Mouse (Mus musculus) gastrocnemius, adult 2 months (tissue): ENCODE measurements at regions not wholly inside any gene's neighbourhood (a gene's known extent, or its start where the extent isn't known, plus 50 kb on each side); places are given as distances from the start of the nearest gene placed in this dataset.

Experiments used
- DNase-seq: peaks from one replicate; pipeline ENCODE4 v3.0.0; 2022
- H3K27ac ChIP-seq: fragments of 200-600 bp; 2 replicates; pipeline ENCODE4 v1.8.1; 2022; ENCODE audit warnings: mild to moderate bottlenecking
- H3K4me3 ChIP-seq: fragments of 200-600 bp; 2 replicates; pipeline ENCODE4 v1.8.1; 2022; ENCODE audit warnings: mild to moderate bottlenecking, moderate library complexity
- CTCF ChIP-seq: fragments of 200-600 bp; IDR thresholded peaks from 2 replicates; pipeline ENCODE4 v1.8.1; 2022; ENCODE audit warnings: antibody characterized with exemption, mild to moderate bottlenecking, moderate library complexity
- intact Hi-C: fragments of 180-260 bp; cut with DNase I; formaldehyde crosslinking; loops from one replicate; pipeline ENCODE4 v1.15.1; 2025

DNA sequence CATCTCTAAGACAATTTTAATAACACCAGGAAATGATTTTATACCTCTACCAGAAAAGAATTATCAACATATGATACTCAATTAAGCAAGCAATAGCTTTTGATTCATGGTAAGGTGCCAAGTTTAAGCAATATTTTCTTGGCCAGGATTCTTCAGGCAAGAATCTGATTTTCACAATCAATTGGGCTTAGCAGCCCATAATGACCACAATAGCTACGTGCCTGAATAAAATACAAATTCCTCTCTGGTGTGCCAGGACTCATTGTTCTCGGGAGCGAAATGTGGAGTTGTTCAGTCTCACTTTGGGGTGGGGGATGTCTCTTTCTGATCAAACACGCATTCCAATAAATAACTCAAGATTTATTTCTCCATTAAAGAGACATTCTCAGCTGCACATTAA, 438.8 kb downstream of the Fgf9 start:
- Histone ChIP-seq H3K4me3 (no peak overlapping the region), H3K27ac (peak overlapping the region; percentile 28; the same call in 1 of the 2 replicates)
- DNase-seq = no peak
- intact Hi-C loops = no loop called here
- no peak for TF ChIP-seq CTCF

DNA sequence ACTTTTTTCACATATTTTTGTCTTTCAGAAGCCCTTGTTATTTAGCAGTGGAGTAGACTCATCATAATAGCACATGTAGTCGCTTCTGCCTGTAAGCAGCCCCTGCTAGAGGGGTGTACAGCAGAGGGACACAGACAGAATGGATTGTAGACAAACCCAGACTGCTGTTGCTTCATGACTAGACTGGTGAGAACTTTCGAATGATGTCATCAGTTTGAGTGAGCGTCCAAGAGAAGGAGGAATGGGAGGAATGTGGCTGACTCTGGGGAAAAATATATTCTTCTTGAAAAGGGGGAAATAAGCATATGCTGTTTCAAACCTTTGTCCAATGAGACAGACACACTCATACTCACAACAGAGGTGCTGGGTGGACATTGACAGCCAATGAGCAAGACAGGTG, 436.1 kb downstream of the Fgf9 start:
- H3K27ac ChIP-seq = no peak overlapping the region
- H3K4me3 ChIP-seq = no peak overlapping the region
- no peak for DNase-seq
- no peak for TF ChIP-seq CTCF
- intact Hi-C loops = no loop called here

DNA sequence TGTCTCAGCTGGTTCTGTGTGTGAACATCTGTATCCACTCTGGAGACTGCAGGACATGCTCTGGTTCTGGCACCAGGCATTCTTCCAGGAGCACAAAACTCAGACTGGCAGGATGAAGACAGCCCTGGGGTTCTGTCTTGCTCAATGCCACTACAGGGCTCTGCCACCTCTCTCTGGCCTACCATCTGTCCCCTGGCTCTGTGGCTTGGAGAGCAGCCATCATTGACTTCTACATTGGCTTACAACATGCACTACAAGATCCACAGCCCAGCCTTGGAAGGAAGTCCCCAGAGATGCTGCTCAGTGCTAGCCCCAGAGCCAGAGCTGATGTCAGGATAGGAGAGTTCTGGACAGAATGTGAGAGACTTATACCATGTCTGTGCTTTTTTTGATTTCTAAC, 435.5 kb downstream of the Fgf9 start:
- DNase-seq = peak; percentile 50
- H3K4me3 ChIP-seq = no peak overlapping the region
- TF ChIP-seq CTCF = no peak
- no peak overlapping the region for H3K27ac ChIP-seq
- intact Hi-C loops = no loop called here

- no peak for DNase-seq
- Histone ChIP-seq H3K27ac (no peak overlapping the region), H3K4me3 (no peak overlapping the region)
- intact Hi-C loops = no loop called here
- no peak for TF ChIP-seq CTCF
Measured at GRCm38 (mm10) chr14:58502890-58503289, 432.5 kb downstream of the Fgf9 start.

- Histone ChIP-seq H3K27ac (no peak overlapping the region), H3K4me3 (no peak overlapping the region)
- DNase-seq = no peak
- TF ChIP-seq CTCF = no peak
- intact Hi-C loops = no loop called here
Measured at GRCm38 (mm10) chr14:58500014-58500413, 429.7 kb downstream of the Fgf9 start.

DNA sequence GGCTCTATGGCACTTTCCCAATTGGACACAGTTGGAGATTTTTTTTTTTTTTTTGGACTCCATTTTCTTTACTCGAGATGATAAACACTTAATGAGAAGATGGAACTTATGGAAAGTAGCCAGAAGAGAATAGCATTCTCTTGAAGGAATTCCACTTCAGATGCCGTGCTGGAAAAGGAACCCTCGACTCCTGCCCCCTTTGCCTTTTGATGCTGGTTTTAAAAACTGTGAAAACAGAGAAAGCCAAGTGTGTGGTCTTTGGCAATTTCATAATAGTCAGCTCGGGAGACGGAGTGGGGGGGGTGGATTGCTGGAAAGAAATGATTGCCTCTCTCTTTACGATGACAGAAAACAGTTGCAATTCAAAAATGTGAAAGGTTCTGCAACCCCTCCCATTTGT, 429.2 kb downstream of the Fgf9 start:
- no peak for TF ChIP-seq CTCF
- no peak for DNase-seq

GRCm38 (mm10) chr14:58499071-58499470, 428.7 kb downstream of the Fgf9 start:
- Histone ChIP-seq H3K27ac (no peak overlapping the region), H3K4me3 (no peak overlapping the region)
- intact Hi-C loops = no loop called here

More for the DNA sequence above, 429.2 kb downstream of the Fgf9 start:
- Histone ChIP-seq H3K4me3 (no peak overlapping the region), H3K27ac (no peak overlapping the region)
- intact Hi-C loops = no loop called here

DNA sequence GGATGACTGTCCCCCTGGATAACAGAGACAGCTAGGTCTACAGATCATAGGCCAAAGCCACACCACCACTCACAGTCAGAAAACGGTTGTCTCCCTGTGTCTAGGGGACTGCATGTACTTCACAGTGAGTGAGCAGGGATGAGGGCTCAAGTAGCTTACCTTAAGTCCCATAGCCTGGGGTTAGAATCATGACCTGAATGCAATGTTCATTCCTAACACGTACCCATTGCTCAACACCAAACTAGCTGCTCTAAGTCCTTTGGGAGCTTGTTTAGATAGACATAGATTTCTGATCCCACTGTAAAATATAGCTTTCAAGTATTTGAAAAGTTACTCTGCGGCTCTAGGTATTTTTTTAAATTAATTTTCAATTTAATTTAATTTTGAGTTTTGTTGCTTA, 426.6 kb downstream of the Fgf9 start:
- intact Hi-C loops = no loop called here
- TF ChIP-seq CTCF = no peak

More at GRCm38 (mm10) chr14:58499071-58499470, 428.7 kb downstream of the Fgf9 start:
- no peak for DNase-seq
- TF ChIP-seq CTCF = no peak

GRCm38 (mm10) chr14:58494400-58494987, 424.1 kb downstream of the Fgf9 start:
- no peak for TF ChIP-seq CTCF
- H3K4me3 ChIP-seq = no peak overlapping the region
- no peak overlapping the region for H3K27ac ChIP-seq
- intact Hi-C loops = no loop called here
- no peak for DNase-seq

More for the DNA sequence above, 426.6 kb downstream of the Fgf9 start:
- no peak for DNase-seq
- Histone ChIP-seq H3K4me3 (no peak overlapping the region), H3K27ac (no peak overlapping the region)

- no peak for TF ChIP-seq CTCF
- H3K27ac ChIP-seq = no peak overlapping the region
- no peak for DNase-seq
- H3K4me3 ChIP-seq = no peak overlapping the region
- intact Hi-C loops = no loop called here
Measured at GRCm38 (mm10) chr14:58492118-58492517, 421.8 kb downstream of the Fgf9 start.

- Histone ChIP-seq H3K27ac (no peak overlapping the region), H3K4me3 (no peak overlapping the region)
- intact Hi-C loops = no loop called here
- no peak for TF ChIP-seq CTCF
- DNase-seq = no peak
Measured at GRCm38 (mm10) chr14:58488803-58489202, 418.5 kb downstream of the Fgf9 start.

DNA sequence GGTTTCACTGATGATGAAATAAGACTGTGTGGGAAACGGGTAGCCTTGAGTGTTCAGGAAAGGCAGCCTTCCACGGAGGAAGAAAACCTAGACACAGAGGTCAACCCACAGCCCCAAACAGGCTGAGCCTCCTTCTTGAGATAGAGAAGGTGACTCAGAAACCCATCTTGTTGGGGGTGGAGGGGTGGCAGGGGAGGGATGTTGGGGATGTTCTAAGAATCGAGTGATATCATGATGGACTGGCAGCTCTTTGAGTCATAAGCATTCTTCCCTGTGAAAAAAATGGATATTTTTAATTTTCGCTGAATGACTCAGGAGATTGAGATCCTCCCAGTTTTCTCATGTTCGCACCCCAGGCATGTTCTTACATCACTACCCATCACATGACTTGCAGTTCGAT, 417.5 kb downstream of the Fgf9 start:
- no peak for DNase-seq
- intact Hi-C loops = no loop called here
- Histone ChIP-seq H3K27ac (no peak overlapping the region), H3K4me3 (no peak overlapping the region)
- TF ChIP-seq CTCF = no peak

DNA sequence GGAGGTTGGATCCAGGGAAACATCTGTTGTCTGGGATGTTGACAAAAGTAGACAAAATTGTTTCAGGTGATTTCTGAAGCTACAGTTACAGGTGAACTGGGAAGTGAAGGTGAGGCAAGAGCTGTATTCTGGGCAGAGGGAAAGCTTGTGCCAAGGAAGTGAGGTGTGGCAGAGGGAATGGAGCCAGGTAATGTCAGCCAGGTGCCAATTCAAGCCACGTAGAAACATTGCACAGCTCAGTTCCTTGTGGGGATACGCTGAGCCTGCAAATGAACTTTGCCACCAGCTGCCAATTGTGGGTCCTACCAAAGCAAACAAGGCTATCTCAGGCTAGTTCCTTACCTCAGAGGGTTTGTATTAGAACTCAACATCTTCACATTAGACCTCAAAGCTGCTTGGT, 410.1 kb downstream of the Fgf9 start:
- TF ChIP-seq CTCF = no peak
- Histone ChIP-seq H3K4me3 (no peak overlapping the region), H3K27ac (no peak overlapping the region)
- DNase-seq = no peak
- intact Hi-C loops = no loop called here

GRCm38 (mm10) chr14:58470678-58471077, 400.3 kb downstream of the Fgf9 start:
- Histone ChIP-seq H3K27ac (no peak overlapping the region), H3K4me3 (no peak overlapping the region)
- no peak for TF ChIP-seq CTCF
- intact Hi-C loops = no loop called here
- no peak for DNase-seq
